Mouse (Mus musculus): ENCODE data around the gene Stim2.

Stim2 gene

DNA sequence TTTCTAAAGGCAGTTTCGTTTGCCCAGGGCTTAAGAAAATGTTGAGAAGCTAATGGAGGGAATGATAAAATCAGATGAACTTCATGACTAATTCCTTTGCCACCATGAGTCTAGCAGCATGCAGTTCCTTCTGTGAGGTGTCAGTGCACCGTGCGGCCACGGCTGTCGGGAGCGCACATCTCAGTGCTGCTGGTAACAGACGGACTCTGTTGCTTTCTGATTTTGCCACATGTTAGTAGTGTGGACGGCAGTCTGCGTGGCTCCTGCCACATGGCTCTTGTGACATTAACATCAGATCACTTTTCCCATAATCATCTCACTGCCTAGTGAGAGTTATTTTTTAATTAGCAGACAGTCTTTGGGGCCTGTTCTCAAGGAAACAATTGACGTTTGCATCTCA, 118.2 kb downstream of the Stim2 start:
- no peak for DNase-seq (ENCODE audit: low spot score)

DNA sequence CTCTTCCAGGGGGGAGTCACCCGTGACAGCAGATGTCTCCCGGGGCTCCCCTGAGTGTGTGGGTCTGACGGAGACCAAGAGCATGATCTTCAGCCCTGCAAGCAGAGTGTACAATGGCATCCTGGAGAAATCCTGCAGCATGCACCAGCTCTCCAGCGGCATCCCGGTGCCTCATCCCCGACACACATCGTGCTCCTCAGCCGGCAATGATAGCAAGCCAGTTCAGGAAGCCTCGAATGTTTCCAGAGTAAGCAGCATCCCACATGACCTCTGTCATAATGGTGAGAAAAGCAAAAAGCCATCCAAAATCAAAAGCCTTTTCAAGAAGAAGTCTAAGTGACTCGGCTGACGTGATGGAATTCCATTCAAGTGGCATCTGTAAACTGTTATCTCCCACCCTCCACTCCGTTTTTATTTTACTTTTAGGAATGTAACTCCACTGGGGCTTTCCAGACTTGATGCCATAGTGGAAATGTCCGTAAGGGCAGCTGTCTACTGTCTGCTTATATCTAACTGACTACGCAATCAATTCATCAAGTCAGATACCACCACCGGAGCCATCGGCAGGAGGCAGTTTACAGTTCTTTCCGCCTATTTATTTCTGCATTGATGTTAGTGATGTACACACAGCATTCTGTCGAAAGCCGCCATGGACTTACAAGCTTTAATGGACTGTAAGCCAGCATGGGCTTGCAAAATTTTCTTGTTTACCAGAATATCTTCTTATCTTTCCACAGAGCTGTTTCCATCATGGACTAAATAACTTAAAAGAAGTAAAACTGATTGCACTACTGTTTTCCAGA, 120.3 kb downstream of the Stim2 start:
- peak; percentile 13 for DNase-seq (ENCODE audit: low spot score)

DNA sequence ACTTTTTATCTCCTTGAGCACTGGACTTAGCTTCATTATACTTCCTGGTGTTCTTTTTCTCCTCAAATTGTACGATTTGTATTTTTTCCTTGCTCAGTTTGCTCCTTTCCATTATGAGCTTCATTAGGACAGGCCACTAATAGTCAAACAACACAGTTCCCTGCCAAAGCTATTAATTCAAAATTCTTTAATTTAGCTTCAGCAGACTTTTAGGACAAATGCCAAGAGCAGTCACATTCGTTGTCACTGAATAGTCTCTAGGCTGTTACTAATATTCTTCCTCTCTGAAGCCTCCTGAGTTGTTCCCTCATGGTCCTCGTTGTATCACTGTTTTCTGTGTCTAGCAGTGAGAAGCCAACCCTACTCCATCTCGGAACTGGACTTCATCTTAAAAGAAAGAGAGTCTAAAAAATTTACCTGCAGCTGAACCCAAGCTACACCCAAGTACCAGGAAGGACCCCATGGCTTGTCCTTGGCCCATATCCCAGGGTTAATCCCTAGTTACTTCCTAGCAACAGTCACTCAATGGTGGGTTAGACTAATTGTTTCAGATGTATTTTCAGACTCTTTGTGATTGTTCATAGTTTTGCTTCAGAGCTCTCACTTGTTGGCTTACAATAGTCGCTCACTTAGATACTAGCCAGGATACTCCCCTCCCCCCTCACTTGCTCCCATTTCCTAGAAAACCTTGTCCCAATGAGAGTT, 149.9 kb downstream of the Stim2 start:
- no peak for DNase-seq (ENCODE audit: low spot score)

DNA sequence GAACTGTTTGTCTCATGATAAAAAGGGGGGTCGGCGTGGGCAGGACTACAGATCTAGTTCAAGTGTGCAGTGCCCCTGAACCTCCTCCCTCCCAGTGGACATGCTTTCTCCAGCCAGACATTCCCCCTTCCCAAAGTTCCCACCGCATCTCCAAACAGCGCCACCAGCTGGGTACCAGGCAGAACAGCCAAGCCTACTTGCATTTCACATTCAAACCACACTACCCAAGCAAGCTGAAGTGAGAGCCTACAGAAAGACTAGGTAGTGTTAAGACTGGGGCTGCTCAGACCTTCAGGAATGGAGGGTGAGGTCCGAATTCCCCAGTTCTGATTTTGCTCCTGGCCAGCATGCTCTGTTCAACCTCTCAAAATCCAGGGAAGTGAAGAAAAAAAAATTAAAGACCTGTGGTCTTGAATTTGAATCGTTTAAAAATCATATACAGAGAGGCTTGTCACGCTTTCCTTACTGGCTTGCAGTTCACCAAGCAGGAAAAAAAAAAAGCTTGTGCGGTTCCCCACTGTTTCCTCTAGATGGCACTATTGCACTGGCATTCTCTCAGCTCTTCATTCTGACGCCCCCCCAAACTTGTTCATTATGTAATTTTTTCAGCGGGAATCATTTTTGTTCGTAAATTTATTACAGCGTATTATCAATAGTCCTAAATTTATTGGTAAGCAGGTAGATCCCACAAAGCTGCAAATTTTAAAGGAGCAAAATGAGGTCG, 156.4 kb downstream of the Stim2 start:
- DNase-seq (ENCODE audit: low spot score), result no peak

DNA sequence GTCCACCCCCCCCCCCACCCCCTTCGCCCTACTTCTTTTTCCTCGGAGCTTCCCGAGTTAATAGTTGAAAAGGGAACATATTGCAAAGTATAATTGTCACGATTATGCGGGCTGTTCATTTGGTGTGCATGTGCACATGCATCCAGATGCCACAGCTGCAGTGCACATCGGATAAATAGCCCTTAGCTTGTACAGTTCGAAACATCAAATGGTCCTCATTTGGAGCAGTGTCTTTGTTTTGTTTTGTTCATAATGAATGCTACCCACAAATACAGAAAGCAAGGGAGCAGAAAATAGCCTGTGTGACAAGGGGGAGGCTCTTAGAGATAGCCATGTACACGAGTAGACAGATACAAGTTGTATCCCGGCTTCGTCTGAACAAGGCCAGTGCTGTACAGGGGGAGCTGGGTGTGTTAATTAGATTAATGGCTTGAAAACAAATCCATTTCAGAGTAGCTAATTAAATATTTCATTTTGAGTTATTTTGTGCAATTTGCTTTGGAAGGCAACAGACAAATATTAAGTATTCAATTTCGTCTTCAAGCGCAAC, 157.0 kb downstream of the Stim2 start:
- no peak for DNase-seq (ENCODE audit: low spot score)

DNA sequence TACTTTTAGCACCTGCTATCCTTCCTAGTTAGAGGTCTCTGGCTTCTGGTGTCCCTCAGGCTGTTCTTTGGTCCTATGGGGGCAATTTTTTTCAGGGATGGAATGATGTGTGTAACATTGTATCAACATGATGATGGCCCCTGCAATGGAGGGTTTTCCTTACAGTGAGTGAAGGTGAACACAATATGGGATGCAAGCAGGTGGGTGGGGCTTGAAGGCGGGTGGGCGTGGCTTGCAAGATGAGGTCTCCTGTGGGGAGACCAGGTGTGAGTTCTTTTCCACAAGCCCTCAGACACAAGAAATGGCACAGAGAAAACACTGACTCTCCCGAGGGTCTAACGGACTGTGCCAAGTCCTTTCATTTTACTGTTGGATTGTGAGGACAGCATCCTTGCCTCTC, 157.6 kb downstream of the Stim2 start:
- no peak for DNase-seq (ENCODE audit: low spot score)

DNA sequence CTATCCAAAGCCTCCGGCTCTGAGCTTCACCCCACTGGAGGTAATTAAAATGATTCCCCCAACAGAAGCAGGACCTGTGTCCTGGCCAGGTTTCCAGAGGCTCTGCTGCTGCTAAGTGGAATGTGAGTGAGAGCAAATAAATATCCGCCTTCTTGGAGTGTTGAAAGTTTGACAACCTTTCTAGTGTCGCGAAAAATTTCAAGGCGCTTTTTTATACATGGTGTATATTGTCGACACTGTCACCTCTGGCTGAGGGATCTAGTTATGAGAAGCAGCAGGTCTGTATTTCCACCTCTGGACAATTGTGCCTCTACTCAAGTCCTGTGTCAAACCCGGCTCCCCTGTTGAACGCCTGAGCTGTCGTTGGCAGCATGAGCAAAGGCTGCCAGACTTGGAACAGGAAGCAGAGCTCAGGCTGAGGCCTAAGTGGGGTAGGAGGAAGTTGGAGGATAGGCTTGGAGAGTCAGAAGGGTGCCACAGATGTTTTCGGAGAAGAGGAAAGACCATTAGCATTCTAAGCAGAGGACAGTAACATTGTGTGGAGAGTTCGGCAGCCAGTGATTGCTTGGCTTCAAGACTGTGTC, 158.7 kb downstream of the Stim2 start:
- no peak for DNase-seq (ENCODE audit: low spot score)

DNA sequence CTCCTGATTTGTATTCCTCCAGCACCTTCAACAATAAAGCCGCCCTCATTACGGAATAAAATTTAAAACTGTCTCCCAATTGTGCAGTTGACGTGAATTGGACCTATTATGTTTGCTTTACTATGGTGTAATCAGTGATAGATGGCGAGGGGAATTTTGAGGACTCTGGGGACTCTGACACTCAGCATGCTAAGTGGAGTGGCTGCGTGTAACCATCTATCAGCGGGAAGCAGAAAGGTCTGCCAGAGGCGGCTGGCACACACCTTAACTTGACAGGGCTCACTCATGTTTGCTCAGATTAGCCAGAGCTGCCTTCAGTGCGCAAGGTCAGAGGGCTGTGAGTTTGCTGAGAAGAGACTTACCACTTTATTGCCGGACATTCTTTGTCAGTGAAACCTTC, 159.9 kb downstream of the Stim2 start:
- peak; percentile 18 for DNase-seq (ENCODE audit: low spot score)

DNA sequence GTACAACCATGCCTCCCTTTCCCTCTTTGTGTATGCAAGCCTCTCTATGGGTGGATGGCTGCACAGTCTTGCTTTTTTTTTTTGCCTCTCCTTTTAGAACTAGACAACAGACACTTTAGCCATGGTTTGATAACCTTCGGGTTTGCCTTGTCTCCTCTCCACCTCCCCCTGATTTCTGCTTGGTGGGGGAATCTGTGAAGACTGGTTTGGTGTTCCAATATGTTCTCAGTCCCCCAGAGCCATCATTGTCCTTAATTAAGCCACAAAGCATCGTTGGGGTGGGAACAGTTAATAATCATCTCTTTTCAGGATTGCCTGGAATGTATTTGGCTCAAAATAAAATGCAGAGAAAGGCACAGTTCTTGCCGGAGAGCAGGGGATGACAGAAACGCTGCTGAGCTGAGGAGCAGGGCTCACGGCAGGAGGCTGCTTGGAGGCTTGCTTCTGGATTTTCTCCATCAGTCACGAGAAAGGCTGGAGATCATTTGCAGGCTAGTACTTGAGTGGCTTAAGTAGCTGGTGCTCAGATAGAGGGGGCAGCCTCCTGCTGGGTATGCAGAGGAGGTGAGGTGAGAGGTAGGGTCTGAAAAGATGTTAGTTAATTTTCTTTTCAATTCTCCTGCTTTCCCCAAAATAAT, 161.0 kb downstream of the Stim2 start:
- DNase-seq (ENCODE audit: low spot score), result no peak

DNA sequence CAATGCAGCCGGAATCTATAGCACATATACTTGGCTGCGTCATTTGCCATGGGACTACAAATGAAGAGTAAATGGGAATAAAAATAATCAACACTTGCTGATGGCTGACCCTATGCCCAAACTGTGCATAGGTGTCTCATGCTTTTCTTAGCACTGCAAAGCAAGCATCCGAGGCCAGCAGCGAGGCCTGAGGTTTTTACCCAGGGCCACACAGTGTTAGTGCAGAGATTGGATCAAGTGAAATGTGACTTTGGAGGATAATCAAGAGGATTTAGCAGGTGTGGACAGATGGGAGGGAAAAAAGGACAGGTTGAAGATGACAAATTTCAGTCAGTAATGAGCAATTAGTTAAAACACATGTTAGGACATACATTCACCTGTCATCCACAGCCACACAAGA, 162.3 kb downstream of the Stim2 start:
- DNase-seq (ENCODE audit: low spot score), result no peak

DNA sequence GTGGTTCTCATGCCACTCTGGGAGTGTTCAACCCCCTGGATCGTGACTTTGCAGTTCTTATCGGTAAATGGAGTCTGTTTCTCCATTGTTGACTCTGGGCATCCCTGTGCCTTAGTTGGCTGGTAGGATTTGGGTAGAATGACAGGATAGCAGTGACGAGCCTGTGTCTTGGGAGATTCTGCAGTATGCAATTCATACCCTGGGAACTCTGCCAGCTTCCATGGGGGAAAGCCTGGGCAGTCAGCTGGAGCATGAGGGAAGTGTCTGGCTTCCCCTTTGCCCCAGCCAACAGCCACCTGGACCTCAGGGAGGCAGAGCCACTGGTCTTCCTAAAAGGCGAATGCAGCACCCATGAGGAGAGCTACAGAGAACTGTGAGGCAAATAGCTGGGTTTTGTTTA, 165.6 kb downstream of the Stim2 start:
- no peak for DNase-seq (ENCODE audit: low spot score)
